Comparison of ENCODE assay signal across 20 mouse cellular contexts in genomic region chr9:35439754-35440153, GRCm38 (mm10).
"Had no signal": no experiment of that assay in that cellular context is flagged by ENCODE, and none has a peak within 500 bp of the region (broad histone marks: within the 10 kb centered on the region; RNA-seq: fewer than 3 reads in every experiment).

No protein-coding gene starts in this region.

- H3K27me3 ChIP-seq: limb, embryonic 13.5 days; liver, embryonic 12.5 days; liver, embryonic 15.5 days; stomach, embryonic 15.5 days had no signal

- H3K4me1 ChIP-seq: liver, embryonic 12.5 days; liver, embryonic 15.5 days; megakaryocyte, embryonic 14.5 days had no signal

- ATAC-seq: liver, embryonic 12.5 days; midbrain, embryonic 13.5 days had no signal

- DNase-seq: kidney, adult 18-20 months; kidney, adult 9 months; kidney, postnatal 14 days; kidney, postnatal 4 days; liver; lung, adult 18-20 months; lung, postnatal 10 days; lung, postnatal 36 days; spleen, adult 18-20 months; thymus, adult 2 months; thymus, postnatal 14 days had no signal

- H3K36me3 ChIP-seq: liver, embryonic 12.5 days; liver, embryonic 15.5 days; lung, embryonic 15.5 days; midbrain, embryonic 10.5 days; midbrain, embryonic 13.5 days; stomach, embryonic 15.5 days had no signal

- H3K4me2 ChIP-seq: limb, embryonic 13.5 days; liver, embryonic 12.5 days; liver, embryonic 15.5 days; lung, embryonic 15.5 days; midbrain, embryonic 13.5 days; stomach, embryonic 15.5 days had no signal

- H3K27ac ChIP-seq: limb, embryonic 10.5 days; limb, embryonic 13.5 days; liver, embryonic 12.5 days; liver, embryonic 15.5 days; lung, embryonic 15.5 days; midbrain, embryonic 10.5 days; midbrain, embryonic 13.5 days; stomach, embryonic 15.5 days had no signal

- H3K9ac ChIP-seq: limb, embryonic 13.5 days; liver, embryonic 12.5 days; liver, embryonic 15.5 days; lung, embryonic 15.5 days; midbrain, embryonic 13.5 days; stomach, embryonic 15.5 days had no signal

- H3K9me3 ChIP-seq: limb, embryonic 10.5 days; limb, embryonic 13.5 days; liver, embryonic 12.5 days; liver, embryonic 15.5 days; lung, embryonic 15.5 days; megakaryocyte, embryonic 14.5 days; midbrain, embryonic 10.5 days; midbrain, embryonic 13.5 days; stomach, embryonic 15.5 days had no signal

- H3K4me3 ChIP-seq: limb, embryonic 10.5 days; limb, embryonic 13.5 days; liver, embryonic 12.5 days; liver, embryonic 15.5 days; lung, embryonic 15.5 days; megakaryocyte, embryonic 14.5 days; midbrain, embryonic 10.5 days; midbrain, embryonic 13.5 days; stomach, embryonic 15.5 days had no signal
